Mouse (Mus musculus): Measurements from ENCODE around the gene Aurka.
A peak's percentile ranks its signal among the peaks of the same experiment; 100 is the strongest.

Gene Aurka

DNA sequence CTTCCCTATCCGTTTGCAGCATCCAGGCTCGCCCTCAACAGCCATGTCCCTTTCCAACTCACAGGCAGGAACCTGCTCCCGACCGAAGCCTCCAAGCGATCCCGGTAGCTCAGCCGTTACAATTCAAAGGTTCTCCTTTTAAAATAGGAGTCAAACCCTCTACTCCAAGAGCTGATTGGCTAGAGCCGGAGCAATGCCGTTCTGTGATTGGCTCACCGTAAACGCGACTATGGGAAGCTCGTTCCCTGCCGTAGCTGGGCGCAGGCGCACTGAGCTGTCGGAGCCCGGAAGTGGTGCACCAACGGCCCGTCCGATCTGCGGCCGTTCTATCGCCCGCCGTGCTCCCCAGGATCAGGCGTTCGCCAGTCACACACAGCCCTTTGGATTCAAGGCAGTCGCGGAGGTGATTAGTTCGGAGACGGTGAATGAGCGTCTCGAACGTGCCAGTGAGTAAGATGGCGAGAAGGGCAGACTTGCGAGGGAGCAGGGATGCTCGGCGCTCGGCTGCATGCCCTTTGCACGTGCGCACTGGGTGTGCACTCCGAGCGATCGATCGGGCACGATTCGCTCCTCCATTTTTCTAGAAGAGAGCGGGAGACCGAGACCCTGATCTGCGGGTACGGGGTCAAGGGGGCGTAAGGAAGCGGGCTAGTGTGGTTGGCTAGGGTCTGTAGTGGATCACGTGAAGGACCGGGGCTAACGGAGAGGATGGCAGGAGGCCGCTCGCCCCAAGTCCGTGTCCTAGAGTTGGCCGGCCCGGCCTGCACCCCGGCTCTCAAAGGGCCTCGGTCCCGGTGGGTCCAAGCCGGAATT lies at the start of gene Aurka, which contains the start of gene Cstf1:
TSS of gene Aurka (minus strand) at position 125 of the 813 bp plus-strand sequence.
TSS of gene Cstf1 (plus strand) at position 271 of the 813 bp plus-strand sequence.
- peak; percentile 94 for DNase-seq (ENCODE audit: low spot score in 2 of 2)

DNA sequence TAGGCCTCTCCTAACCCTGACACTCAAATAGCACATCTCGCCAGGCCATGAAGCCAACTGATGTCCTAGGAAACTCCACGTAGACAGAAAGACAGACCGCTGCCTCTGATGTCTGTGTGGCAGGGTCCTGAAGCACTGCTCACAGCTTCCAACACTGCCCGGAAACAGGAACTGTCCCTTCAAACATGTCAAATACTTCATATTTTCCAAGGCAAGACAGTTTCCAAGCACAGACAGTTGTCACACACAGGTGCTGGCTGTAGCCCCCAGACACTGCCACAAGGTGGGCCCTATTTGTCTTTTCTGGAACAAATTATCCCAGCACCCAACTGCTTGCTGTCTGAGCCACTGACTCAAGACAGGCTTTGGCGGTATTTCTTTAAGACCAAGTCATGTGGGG lies 47.9 kb upstream of the Aurka start:
- no peak for DNase-seq (ENCODE audit: low spot score in 2 of 2)

DNA sequence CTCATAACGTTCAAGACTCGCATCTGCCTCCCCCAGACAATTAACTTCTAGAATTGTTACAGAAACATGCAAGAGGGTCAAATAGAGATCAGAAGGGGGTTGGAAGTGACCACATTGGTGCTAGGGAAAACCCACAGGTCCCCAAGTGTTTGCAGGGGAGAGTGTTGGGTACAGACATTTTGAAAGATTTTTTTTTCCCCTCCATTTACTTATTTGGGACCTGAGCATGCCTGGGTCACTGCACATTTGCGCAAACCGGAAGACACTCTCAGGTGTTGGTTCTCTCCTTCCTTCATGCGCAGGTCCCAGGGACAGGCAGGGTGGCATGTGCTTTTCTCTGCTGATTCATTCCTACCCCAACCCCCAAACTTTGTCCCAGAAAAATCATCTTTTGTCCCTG lies 46.5 kb upstream of the Aurka start:
- DNase-seq (ENCODE audit: low spot score in 2 of 2), result no peak

- no peak for DNase-seq (ENCODE audit: low spot score in 2 of 2)
These were observed 45.9 kb upstream of the Aurka start for GRCm38 (mm10) chr2:172416218-172416617.

- DNase-seq (ENCODE audit: low spot score in 2 of 2), result no peak
These were observed 43.6 kb upstream of the Aurka start for GRCm38 (mm10) chr2:172413894-172414293.

- no peak for DNase-seq (ENCODE audit: low spot score in 2 of 2)
These were observed 42.9 kb upstream of the Aurka start for GRCm38 (mm10) chr2:172413273-172413672.

- DNase-seq (ENCODE audit: low spot score in 2 of 2), result no peak
These were observed 42.1 kb upstream of the Aurka start for GRCm38 (mm10) chr2:172412454-172412853.

DNA sequence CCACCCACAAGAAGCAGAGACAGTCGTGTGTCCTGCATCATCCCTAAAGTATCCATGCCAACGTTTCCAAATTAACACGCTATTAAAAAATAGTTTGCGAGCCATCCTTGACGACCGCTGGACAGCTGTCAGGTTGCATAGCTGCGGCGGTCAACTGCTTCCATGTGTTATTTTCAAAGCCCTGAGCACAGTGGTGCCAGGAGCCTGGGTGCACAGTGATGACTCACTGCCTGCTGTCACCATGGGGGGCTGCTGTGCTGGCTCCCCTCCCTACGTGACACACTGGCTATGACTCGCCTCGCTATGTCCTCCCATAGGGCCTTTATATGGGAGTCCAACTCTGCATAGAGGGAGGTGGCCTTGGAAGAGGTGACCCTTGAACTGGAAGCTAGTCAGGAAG lies 40.8 kb upstream of the Aurka start:
- peak in 1 of 2 experiments; percentile 32 for DNase-seq (ENCODE audit: low spot score in 2 of 2)

DNA sequence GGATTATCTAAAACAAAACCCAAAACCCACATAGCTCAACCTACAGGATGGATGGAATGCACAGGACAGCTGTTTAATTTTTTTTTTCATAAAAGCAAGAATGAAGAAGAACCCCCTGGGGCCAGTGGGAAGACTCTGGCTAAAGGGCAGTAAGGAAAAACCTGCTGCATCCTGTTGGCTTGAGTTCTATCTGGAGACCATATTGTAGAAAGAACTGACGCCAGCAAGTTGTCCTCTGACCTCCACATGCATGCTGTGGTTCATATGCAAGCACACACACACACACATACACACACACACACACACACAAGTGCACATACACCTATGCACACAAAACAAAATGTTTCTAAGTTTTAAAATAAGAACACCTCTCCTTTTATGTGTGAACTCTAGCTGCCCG lies 40.4 kb upstream of the Aurka start:
- no peak for DNase-seq (ENCODE audit: low spot score in 2 of 2)

- DNase-seq (ENCODE audit: low spot score in 2 of 2), result no peak
These were observed 37.2 kb upstream of the Aurka start for GRCm38 (mm10) chr2:172407499-172407898.

DNA sequence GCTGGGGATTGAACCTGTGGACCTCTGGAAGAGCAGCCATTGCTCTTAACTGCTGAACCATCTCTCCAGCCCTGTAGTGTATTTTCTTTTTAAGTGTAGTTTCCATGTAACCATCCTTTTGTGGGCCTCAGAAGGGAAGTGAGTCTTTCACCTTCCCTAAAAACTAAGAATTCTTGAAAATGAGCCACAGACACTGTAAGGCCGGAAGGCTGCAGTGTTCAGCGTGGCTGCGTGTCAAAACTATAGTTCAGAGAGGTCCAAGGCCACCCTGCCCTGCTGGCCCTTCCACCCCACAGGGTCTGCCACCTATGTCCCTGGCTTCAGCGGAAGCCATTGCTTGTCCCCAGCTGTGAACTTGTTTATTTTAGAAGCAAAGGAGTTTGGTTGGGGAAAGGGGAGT lies 35.8 kb upstream of the Aurka start:
- no peak for DNase-seq (ENCODE audit: low spot score in 2 of 2)

DNA sequence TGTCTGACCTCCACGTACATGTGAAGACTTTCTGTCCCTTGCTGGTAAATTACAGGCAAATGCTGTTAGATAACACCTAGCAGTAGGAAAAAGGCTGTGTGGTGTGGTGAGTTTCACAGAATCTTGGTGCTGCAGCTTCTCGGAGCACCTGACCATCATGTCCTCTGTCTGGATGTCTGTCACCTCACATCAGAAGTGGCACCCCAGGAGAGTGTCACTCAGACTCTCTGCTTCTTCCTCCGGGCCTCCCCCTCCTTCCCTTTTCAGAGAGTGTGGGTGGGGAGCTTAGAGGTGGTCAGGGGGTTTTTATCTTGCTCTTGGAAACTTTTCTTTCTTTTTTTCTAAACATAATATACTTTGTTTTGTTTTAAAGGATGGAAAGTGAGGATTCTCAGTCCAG lies 34.7 kb upstream of the Aurka start:
- no peak for DNase-seq (ENCODE audit: low spot score in 2 of 2)

DNA sequence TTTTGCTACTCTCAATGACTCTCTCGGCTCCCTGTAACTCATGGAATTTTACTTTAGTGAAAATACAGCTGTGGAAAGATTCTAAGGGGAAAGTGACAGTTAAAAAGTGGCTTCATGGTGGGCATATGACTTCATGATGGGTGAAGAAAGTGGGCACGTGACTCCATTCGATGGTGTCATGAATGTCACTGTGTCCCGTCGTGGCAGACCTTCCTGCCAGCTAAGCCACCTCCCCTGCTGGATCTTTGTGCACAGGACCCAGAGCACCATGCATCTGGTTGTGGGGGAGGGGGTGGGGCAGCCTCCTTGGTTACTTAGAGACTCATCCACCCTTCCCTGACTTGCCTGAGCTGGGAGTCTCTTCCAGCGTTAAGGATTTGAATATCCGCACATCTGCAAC lies 33.9 kb upstream of the Aurka start:
- DNase-seq (ENCODE audit: low spot score in 2 of 2), result no peak

- no peak for DNase-seq (ENCODE audit: low spot score in 2 of 2)
These were observed 30.9 kb upstream of the Aurka start for GRCm38 (mm10) chr2:172401116-172401825.

- no peak for DNase-seq (ENCODE audit: low spot score in 2 of 2)
These were observed 29.6 kb upstream of the Aurka start for GRCm38 (mm10) chr2:172399901-172400300.

DNA sequence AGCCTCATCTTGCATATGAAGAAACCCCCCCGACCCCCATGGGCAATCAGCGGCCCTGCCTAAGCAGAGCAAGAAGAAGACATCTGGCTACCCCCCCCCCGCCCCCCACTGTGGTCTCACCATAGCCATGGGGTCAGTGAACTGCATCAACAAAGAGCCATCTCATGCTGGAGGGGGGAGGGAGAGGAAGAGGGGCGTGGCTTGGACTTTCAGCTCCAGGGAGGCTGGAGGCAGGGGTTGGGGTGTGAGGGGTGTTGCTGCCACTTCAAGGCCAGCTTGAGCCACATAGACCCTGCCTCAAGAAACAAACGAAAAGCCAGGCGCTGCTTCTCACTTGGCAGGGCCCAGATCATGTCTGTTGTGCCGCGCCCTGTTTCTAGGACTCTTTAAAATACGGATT lies 25.6 kb upstream of the Aurka start:
- no peak for DNase-seq (ENCODE audit: low spot score in 2 of 2)

DNA sequence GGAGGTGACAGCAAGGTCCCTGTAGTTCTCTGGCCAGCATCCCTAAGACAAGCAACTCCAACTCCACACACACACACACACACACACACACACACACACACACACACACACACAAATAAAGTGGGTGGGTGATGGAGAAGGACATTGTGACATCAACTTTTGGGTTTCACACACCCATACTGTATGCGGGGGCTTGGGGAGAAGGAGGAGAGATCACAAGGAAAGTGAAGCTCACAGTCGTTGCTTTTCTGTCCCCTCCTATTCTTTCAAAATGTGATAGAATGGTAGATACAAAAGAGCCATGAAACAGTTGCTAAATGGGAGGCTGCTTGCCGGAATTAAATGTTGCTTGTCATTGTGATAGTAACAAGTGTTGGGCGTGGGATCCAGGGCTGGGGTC lies 24.3 kb upstream of the Aurka start:
- DNase-seq (ENCODE audit: low spot score in 2 of 2), result no peak

GRCm38 (mm10) chr2:172394052-172394392 lies 23.7 kb upstream of the Aurka start:
- no peak for DNase-seq (ENCODE audit: low spot score in 2 of 2)

DNA sequence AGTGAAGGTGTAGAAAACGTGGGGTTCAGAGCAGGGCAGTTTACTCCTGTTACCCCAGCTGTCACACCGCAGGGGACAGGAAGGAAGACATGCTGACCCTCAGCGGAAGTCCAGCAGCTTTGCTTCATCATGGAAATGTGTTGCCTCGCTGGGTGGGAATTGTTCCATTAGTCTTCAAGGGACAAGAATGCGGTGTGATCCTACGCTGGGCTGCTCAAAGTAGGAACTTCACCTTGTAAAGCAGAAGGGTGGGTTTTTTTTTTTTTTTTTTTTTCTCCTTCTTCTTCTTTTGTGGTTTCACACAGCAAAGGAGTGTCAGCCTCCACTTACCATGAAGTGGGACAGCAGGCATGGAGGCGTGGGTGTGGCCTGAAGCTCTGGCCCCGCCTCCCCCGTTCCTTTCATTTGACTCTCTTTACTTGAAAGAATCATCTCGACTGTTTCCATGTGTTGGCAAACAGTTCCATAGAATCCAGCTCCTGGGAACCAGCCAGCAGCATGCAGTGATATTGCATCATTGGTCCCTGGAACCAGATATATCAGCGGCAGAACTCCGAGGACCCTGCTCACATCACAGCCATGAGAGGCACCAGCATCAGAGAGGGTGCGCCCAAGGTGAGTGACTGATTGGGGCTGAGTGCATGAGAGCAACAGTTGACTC lies 23.2 kb upstream of the Aurka start, which contains the start of gene Cass4:
TSS of gene Cass4 (plus strand) at position 404 of the 661 bp plus-strand sequence.
- DNase-seq (ENCODE audit: low spot score in 2 of 2), result no peak

DNA sequence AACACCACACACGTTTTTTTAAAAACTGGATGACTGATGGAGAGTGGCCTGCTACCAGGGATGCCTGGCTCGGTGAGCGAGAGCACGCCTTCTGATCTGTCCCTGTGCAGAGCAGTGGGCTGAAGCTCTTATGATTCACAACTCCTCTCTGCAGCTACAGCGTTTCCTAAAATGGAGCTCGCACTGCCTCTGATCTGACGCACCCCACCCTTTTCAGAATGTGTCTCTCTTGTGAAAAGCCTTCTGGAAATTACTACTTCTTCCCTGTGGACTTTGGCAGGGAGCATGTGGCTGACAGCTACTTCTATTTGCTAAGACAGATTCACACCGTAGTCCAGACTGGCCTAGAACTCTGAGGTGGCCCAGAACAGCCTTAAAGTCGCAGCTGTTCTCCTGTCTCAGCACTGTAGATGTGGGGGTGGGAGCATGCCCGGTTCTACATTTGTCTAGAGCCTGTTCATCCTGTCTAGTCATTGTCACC lies 21.7 kb upstream of the Aurka start:
- peak; percentile 67 to 81 for DNase-seq (ENCODE audit: low spot score in 2 of 2)

DNA sequence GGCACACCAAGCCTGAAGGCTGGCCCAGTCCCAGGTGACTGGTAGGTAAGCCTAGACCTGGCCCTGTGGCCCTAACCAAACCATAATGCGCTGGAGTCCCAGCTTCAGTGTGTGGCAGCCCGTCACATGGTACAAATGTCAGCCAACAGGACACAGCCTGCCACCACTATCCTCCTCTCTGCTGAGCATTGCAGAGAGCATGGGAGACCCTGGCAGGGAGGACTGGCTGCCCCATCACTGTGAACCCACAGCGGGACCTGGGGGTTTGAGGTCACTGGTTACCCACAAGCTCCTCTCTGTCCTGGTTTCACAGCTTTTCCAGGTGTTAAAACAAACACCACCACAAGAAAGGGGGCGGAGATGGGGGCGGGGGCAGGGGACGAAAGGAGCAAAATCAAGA lies 20.0 kb upstream of the Aurka start:
- no peak for DNase-seq (ENCODE audit: low spot score in 2 of 2)

- no peak for DNase-seq (ENCODE audit: low spot score in 2 of 2)
These were observed 14.4 kb upstream of the Aurka start for GRCm38 (mm10) chr2:172384715-172385114.
